Mouse (Mus musculus) embryonic facial prominence, embryonic 10.5 days (tissue): ENCODE results near the gene Pkd2. TPM values are rescaled to one million over a fixed set of nuclear protein-coding genes. Genes with fewer than 3 reads are reported as not detected.

ENCODE experiments used
- polyA plus RNA-seq: library from polyadenylated mRNA; unstranded; fragments of >200 nt; fragmentation: Nextera tagmentation; extraction: Ambion mirVana; gene quantifications from 2 replicates; pipeline ENCODE4 v1.2.1, GENCODE M21; 2016

The Pkd2 gene
- polyA plus RNA-seq, 1 experiment from 2014 or later = 10.5 TPM

Other genes starting within 250 kb of the Pkd2 start
- gene Ibsp, start 160.3 kb upstream of the Pkd2 start, polyA plus RNA-seq = 0.20 and 0.28 TPM in 2 replicates
- gene Mepe, start 134.1 kb upstream of the Pkd2 start, polyA plus RNA-seq = not detected in 2 replicates
- 6.0 and 6.5 TPM in 2 replicates for gene Spp1, start 24.3 kb upstream of the Pkd2 start, polyA plus RNA-seq
- gene BC005561, start 48.9 kb downstream of the Pkd2 start, polyA plus RNA-seq = 12.9 and 13.3 TPM in 2 replicates